Mouse (Mus musculus) CH12.LX (cell line): ENCODE data around the gene Cfap52. TPM values are rescaled to one million over a fixed set of nuclear protein-coding genes. Genes with fewer than 3 reads are reported as not detected.
A peak's percentile ranks its signal among the peaks of the same experiment; 100 is the strongest.

ENCODE experiments used
- DNase-seq: peaks from one replicate; pipeline ENCODE4 v3.0.0-alpha.2; 2013; ENCODE audit errors: extremely low read depth
- H3K27ac ChIP-seq: 2 replicates; pipeline ENCODE4 v1.5.1; 2012; ENCODE audit warnings: low read depth, mild to moderate bottlenecking, control low read depth, moderate library complexity; ENCODE audit not compliant: insufficient read depth
- H3K27me3 ChIP-seq: replicated peaks from 2 replicates; pipeline ENCODE3; 2012; ENCODE audit warnings: inconsistent platforms
- H3K36me3 ChIP-seq, 2 experiments: replicated peaks in 1 of 2; 2 replicates each; pipeline versions ENCODE3 to v1.6.1; 2012; ENCODE audit warnings: inconsistent platforms in 1 of 2, low read length in 1 of 2, mild to moderate bottlenecking in 1 of 2, mixed read lengths in 1 of 2, moderate library complexity in 1 of 2; ENCODE audit not compliant: control insufficient read depth in 1 of 2, insufficient read depth in 1 of 2
- H3K4me1 ChIP-seq, 2 experiments: 2 replicates each; pipeline ENCODE4 v1.6.1; 2012; ENCODE audit warnings: inconsistent platforms in 1 of 2, moderate library complexity in 1 of 2; ENCODE audit not compliant: insufficient read depth in 2 of 2, control insufficient read depth in 1 of 2
- H3K4me2 ChIP-seq: 2 replicates; pipeline ENCODE4 v1.6.1; 2012; ENCODE audit warnings: low read depth, mild to moderate bottlenecking, control low read depth; ENCODE audit not compliant: poor library complexity, insufficient read depth, severe bottlenecking
- H3K4me3 ChIP-seq, 3 experiments: fragments of 150-350 bp in 1 of 3; sonication (generic) in 1 of 3; replicated peaks in 1 of 3; 2 replicates each; pipeline versions ENCODE3 to v1.5.1; 2011 to 2012; ENCODE audit warnings: low read depth in 2 of 3, low read length in 2 of 3, mild to moderate bottlenecking in 2 of 3, moderate library complexity in 2 of 3, control low read depth in 1 of 3, improper control_type of control experiment in 1 of 3, inconsistent platforms in 1 of 3, mixed read lengths in 1 of 3; ENCODE audit not compliant: poor library complexity in 1 of 3
- H3K79me2 ChIP-seq: replicated peaks from 2 replicates; pipeline ENCODE4 v1.6.1; 2012; ENCODE audit warnings: mild to moderate bottlenecking, moderate library complexity; ENCODE audit not compliant: control insufficient read depth, poor library complexity, insufficient read depth, severe bottlenecking; ENCODE audit errors: extremely low read depth
- H3K9ac ChIP-seq: 2 replicates; pipeline ENCODE4 v1.6.1; 2012; ENCODE audit warnings: low read depth, mild to moderate bottlenecking, control low read depth, moderate library complexity; ENCODE audit not compliant: insufficient read depth
- H3K9me3 ChIP-seq: replicated peaks from 2 replicates; pipeline ENCODE3; 2012; ENCODE audit warnings: low read length, inconsistent platforms, mixed read lengths
- BHLHE40 ChIP-seq: IDR thresholded peaks from 2 replicates; pipeline ENCODE4 v1.6.1; 2011; ENCODE audit warnings: mild to moderate bottlenecking, low read depth, low read length, improper control_type of control experiment
- CHD1 ChIP-seq: IDR thresholded peaks from 2 replicates; pipeline ENCODE4 v1.6.1; 2012; ENCODE audit warnings: low read depth, low read length, improper control_type of control experiment, inconsistent platforms
- CTCF ChIP-seq, 2 experiments: IDR thresholded peaks in 1 of 2; conservative IDR thresholded peaks in 1 of 2; 2 replicates each; pipeline ENCODE4 v1.5.1; 2011 to 2012; ENCODE audit warnings: low read depth in 2 of 2, low read length in 2 of 2, improper control_type of control experiment in 1 of 2, inconsistent platforms in 1 of 2, mild to moderate bottlenecking in 1 of 2, moderate library complexity in 1 of 2
- E2F4 ChIP-seq: IDR thresholded peaks from 2 replicates; pipeline ENCODE4 v1.6.1; 2011; ENCODE audit warnings: low read depth, low read length, improper control_type of control experiment; ENCODE audit not compliant: insufficient replicate concordance
- EP300 ChIP-seq: IDR thresholded peaks from 2 replicates; pipeline ENCODE4 v1.6.1; 2011; ENCODE audit warnings: low read length, improper control_type of control experiment
- MAZ ChIP-seq: IDR thresholded peaks from 2 replicates; pipeline ENCODE4 v1.6.1; 2012; ENCODE audit warnings: low read depth, mild to moderate bottlenecking, inconsistent platforms, low read length, improper control_type of control experiment, moderate library complexity
- MEF2A ChIP-seq: IDR thresholded peaks from 2 replicates; pipeline ENCODE4 v1.6.1; 2014; ENCODE audit warnings: low read depth, mild to moderate bottlenecking, inconsistent platforms, low read length, improper control_type of control experiment, borderline replicate concordance
- MYC ChIP-seq: IDR thresholded peaks from 2 replicates; pipeline ENCODE4 v1.6.1; 2011; ENCODE audit warnings: low read depth, mild to moderate bottlenecking, improper control_type of control experiment, low read length
- NRF1 ChIP-seq: IDR thresholded peaks from 2 replicates; pipeline ENCODE4 v1.6.1; 2014; ENCODE audit warnings: low read depth, mild to moderate bottlenecking, inconsistent platforms, low read length, improper control_type of control experiment, moderate library complexity
- POLR2A ChIP-seq: IDR thresholded peaks from 2 replicates; pipeline ENCODE4 v1.6.1; 2011; ENCODE audit warnings: low read depth, mild to moderate bottlenecking, improper control_type of control experiment, low read length
- TBP ChIP-seq: conservative IDR thresholded peaks from 2 replicates; pipeline ENCODE4 v1.6.1; 2011; ENCODE audit warnings: low read depth, low read length, improper control_type of control experiment
- ZKSCAN1 ChIP-seq: IDR thresholded peaks from 2 replicates; pipeline ENCODE4 v1.6.1; 2012; ENCODE audit warnings: low read depth, inconsistent platforms, low read length, improper control_type of control experiment, borderline replicate concordance
- ZNF384 ChIP-seq: IDR thresholded peaks from 2 replicates; pipeline ENCODE4 v1.6.1; 2012; ENCODE audit warnings: low read depth, low read length, improper control_type of control experiment, inconsistent platforms
- dilution Hi-C: fragments of 300-500 bp; cut with MboI; formaldehyde crosslinking; loops from 2 replicates; pipeline ENCODE4 v1.14.3; 2020; ENCODE audit warnings: low sequenced_read_pairs; ENCODE audit not compliant: extremely low pct_unique_long_range_greater_than_20kb, extremely low pct_ligation_motif_present
- in situ Hi-C: fragments of 300-500 bp; cut with MboI; formaldehyde crosslinking; loops from 3 replicates; pipeline ENCODE4 v1.14.3; 2019; ENCODE audit warnings: low sequenced_read_pairs, low pct_ligation_motif_present, low pct_unique_long_range_greater_than_20kb, mixed read lengths
- polyA plus RNA-seq: library from polyadenylated mRNA; unstranded; fragments of >175 nt; gene quantifications from 2 replicates; pipeline ENCODE4 v1.2.1, GENCODE M21; 2012; ENCODE audit warnings: low read depth; ENCODE audit not compliant: insufficient read length
- total RNA-seq, 2 experiments: library from RNA; depleted of rRNA; stranded (reverse); fragments of 300-350 nt in 1 of 2; fragments of >200 nt in 1 of 2; gene quantifications; 2 replicates each; pipeline ENCODE4 v1.2.3; 2012 to 2014

Gene Cfap52
- total and polyA plus RNA-seq, 3 experiments = 0.20 TPM; not detected in 2

DNA sequence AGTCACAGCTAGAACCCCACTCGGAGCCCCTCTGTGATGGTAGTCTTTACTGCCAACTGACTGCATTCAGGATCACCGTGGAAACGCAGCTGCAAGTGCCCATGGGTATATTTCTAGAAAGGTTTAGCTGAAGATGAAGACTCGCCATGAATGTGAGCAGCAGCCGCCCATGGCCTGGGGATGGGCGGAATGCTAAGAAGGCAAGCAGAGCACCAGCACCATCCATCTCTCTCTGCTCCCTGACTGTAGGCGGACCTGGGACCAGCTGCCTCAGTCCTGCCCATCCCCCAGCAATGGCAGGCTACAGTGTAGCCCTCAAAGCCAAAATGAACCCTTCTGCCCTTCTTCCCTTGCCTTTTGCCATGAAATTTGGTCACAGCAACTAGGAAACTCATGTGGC, 69.8 kb downstream of the Cfap52 start:
- no peak overlapping the region for H3K4me2 ChIP-seq
- in situ Hi-C loops (no loop called here), dilution Hi-C loops (no loop called here)
- DNase-seq = no peak
- H3K4me3 ChIP-seq = no peak overlapping the region
- no peaks in the 10 kb centered on the region for H3K9me3 ChIP-seq
- TF ChIP-seq MYC = no peak
- TF ChIP-seq BHLHE40 = no peak
- TF ChIP-seq POLR2A = no peak
- TF ChIP-seq CHD1 = no peak
- H3K27ac ChIP-seq = no peak overlapping the region
- no peaks in the 10 kb centered on the region for H3K36me3 ChIP-seq
- peaks cover 5 to 7% of the 10 kb centered on the region in 2 experiments for H3K4me1 ChIP-seq
- no peak overlapping the region for H3K9ac ChIP-seq
- peaks cover 24% of the 10 kb centered on the region for H3K27me3 ChIP-seq
- no peaks in the 10 kb centered on the region for H3K79me2 ChIP-seq

DNA sequence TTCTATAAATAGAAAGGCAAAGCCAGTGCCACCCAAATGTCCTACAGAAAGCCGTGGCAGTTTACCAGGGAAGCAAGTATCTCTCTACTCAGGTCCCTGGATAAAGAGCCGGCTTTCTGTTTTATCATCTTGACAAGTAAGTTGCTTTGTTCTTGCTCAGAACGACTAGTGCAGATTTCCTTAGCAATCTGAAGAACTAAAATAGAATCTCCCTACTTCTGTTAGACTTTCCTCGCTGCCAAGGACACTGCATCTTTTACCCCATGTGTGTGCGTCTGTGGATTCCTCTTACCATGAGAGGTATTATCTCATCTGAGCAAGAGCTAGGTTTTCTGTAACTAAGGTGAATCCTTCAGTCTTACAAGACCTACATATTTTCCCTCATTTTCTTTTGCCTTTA, 76.9 kb downstream of the Cfap52 start:
- peaks cover 7% of the 10 kb centered on the region for H3K9me3 ChIP-seq
- in situ Hi-C loops = no loop called here
- dilution Hi-C loops = no loop called here

DNA sequence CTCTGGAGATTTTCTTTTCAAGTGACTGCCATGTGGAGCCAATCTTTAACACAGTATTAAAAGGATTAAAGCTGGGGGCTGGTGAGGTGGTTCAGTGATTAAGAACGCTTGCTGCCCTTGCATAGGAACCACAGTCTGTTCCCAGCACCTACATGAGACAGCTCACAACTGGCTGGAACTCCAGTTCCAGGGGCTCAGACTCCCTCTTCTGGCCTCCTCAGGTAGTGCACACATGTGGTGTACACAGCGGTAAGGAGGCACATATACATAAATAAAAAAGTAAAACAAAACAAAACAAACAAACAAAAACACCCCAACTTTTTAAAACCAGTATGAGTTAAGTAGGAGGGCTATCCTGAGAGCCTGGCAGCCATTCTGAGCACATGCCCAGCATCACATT, 79.5 kb downstream of the Cfap52 start:
- Histone ChIP-seq H3K36me3 (no peaks in the 10 kb centered on the region), H3K79me2 (no peaks in the 10 kb centered on the region), H3K4me1 (no peaks in the 10 kb centered on the region), H3K9ac (no peak overlapping the region), H3K27ac (no peak overlapping the region), H3K27me3 (peaks cover 42% of the 10 kb centered on the region), H3K4me3 (no peak overlapping the region), H3K9me3 (peaks cover 7% of the 10 kb centered on the region), H3K4me2 (no peak overlapping the region)
- TF ChIP-seq ZNF384 (no peak), CTCF (conservative IDR thresholded peaks at IDR 0.05 in 1 of 2, IDR thresholded peaks at IDR 0.05 in 1 of 2; ENCODE audit: low read depth in 2 of 2, low read length in 2 of 2) (peak in 1 of 2 experiments; percentile 22; a peak in 1 of 4 replicates)
- no peak for DNase-seq
- dilution Hi-C loops = no loop called here
- in situ Hi-C loops = no loop called here

More for the DNA sequence above, 76.9 kb downstream of the Cfap52 start:
- no peaks in the 10 kb centered on the region for H3K4me1 ChIP-seq
- no peak overlapping the region for H3K4me2 ChIP-seq
- TF ChIP-seq ZKSCAN1 (no peak), EP300 (no peak), NRF1 (no peak), TBP (no peak), MEF2A (no peak), E2F4 (no peak), MAZ (no peak)
- DNase-seq = no peak
- H3K27me3 ChIP-seq = peaks cover 45% of the 10 kb centered on the region
- H3K4me3 ChIP-seq = no peak overlapping the region
- H3K79me2 ChIP-seq = no peaks in the 10 kb centered on the region
- no peaks in the 10 kb centered on the region for H3K36me3 ChIP-seq
- no peak overlapping the region for H3K9ac ChIP-seq
- H3K27ac ChIP-seq = no peak overlapping the region

Other genes starting within 250 kb of the Cfap52 start
- 0.04 TPM in 2 replicates for gene Glp2r, start 194.5 kb downstream of the Cfap52 start, total RNA-seq (2012; rRNA removed)
- gene Glp2r, start 194.5 kb downstream of the Cfap52 start, total RNA-seq (2014; rRNA removed) = 0.04 and 0.09 TPM in 2 replicates
- 0.07 TPM in 1 of 2 replicates, not detected in the other for gene Glp2r, start 194.5 kb downstream of the Cfap52 start, polyA plus RNA-seq
- not detected in 2 replicates for gene Gsg1l2, start 191.0 kb downstream of the Cfap52 start, total RNA-seq (2012; rRNA removed)
- gene Gsg1l2, start 191.0 kb downstream of the Cfap52 start, total RNA-seq (2014; rRNA removed) = not detected in 2 replicates
- gene Gsg1l2, start 191.0 kb downstream of the Cfap52 start, polyA plus RNA-seq = not detected in 2 replicates
- gene Dhrs7c, start 167.5 kb downstream of the Cfap52 start, total RNA-seq (2012; rRNA removed) = not detected in 2 replicates
- gene Dhrs7c, start 167.5 kb downstream of the Cfap52 start, total RNA-seq (2014; rRNA removed) = not detected in 2 replicates
- gene Dhrs7c, start 167.5 kb downstream of the Cfap52 start, polyA plus RNA-seq = not detected in 2 replicates
- gene Usp43, start 43.5 kb downstream of the Cfap52 start, total RNA-seq (2012; rRNA removed) = not detected in 2 replicates
- not detected in 2 replicates for gene Usp43, start 43.5 kb downstream of the Cfap52 start, total RNA-seq (2014; rRNA removed)
- not detected in 2 replicates for gene Usp43, start 43.5 kb downstream of the Cfap52 start, polyA plus RNA-seq
- 33.5 and 35.2 TPM in 2 replicates for gene Stx8, start 542 bp upstream of the Cfap52 start, total RNA-seq (2012; rRNA removed)
- 31.8 and 39.2 TPM in 2 replicates for gene Stx8, start 542 bp upstream of the Cfap52 start, total RNA-seq (2014; rRNA removed)
- gene Stx8, start 542 bp upstream of the Cfap52 start, polyA plus RNA-seq = 57.9 and 61.3 TPM in 2 replicates